Mouse (Mus musculus): ENCODE measurements around the gene Mark2. TPM values are rescaled to one million over a fixed set of nuclear protein-coding genes. Genes with fewer than 3 reads are reported as not detected.

Mark2 gene
- polyA plus RNA-seq, 1 experiment from 2014 or later, result 55.5 TPM

- Histone ChIP-seq H3K9me3 (no peaks in the 10 kb centered on the region), H3K27ac (no peak overlapping the region), H3K9ac (no peak overlapping the region), H3K4me3 (no peak overlapping the region), H3K4me1 (0 out of 2 replicates have a peak, but pooled peaks cover 1% of the 10 kb centered on the region), H3K27me3 (replicated peaks) (no peaks in the 10 kb centered on the region), H3K4me2 (no peak overlapping the region), H3K36me3 (replicated peaks) (peaks cover 49% of the 10 kb centered on the region)
- 93% methylated on average over 12 of the region's 12 CpGs for WGBS
- no peak for ATAC-seq (replicated peaks)
Measured at GRCm38 (mm10) chr19:7286563-7287315, 54.9 kb downstream of the Mark2 start.

- Histone ChIP-seq H3K36me3 (replicated peaks) (peaks cover 43% of the 10 kb centered on the region), H3K27ac (0 out of 2 replicates have a peak overlapping the region, but pooled peaks have one; percentile 4), H3K4me2 (no peak overlapping the region), H3K27me3 (replicated peaks) (no peaks in the 10 kb centered on the region), H3K4me1 (peaks cover 28% of the 10 kb centered on the region), H3K9ac (no peak overlapping the region), H3K4me3 (no peak overlapping the region), H3K9me3 (no peaks in the 10 kb centered on the region)
- ATAC-seq (replicated peaks), result no peak
- 89% methylated on average over 18 of the region's 18 CpGs for WGBS
Measured at GRCm38 (mm10) chr19:7280557-7281330, 60.9 kb downstream of the Mark2 start.

GRCm38 (mm10) chr19:7279114-7279513, 62.5 kb downstream of the Mark2 start:
- ATAC-seq (replicated peaks), result peak; percentile 35; the same call in 1 of the 2 replicates
- Histone ChIP-seq H3K4me3 (no peak overlapping the region), H3K27ac (peak overlapping the region; percentile 75), H3K9ac (no peak overlapping the region), H3K9me3 (no peaks in the 10 kb centered on the region), H3K36me3 (replicated peaks) (peaks cover 33% of the 10 kb centered on the region), H3K4me1 (peaks cover 44% of the 10 kb centered on the region), H3K27me3 (replicated peaks) (no peaks in the 10 kb centered on the region), H3K4me2 (no peak overlapping the region)
- 29% methylated on average over 6 of the region's 6 CpGs for WGBS

- no peak overlapping the region for H3K4me3 ChIP-seq
- H3K4me2 ChIP-seq, result no peak overlapping the region
- ATAC-seq (replicated peaks), result no peak
- WGBS, result 66% methylated on average over 6 of the region's 6 CpGs
- peaks cover 34% of the 10 kb centered on the region for H3K36me3 ChIP-seq (replicated peaks)
- H3K27me3 ChIP-seq (replicated peaks), result no peaks in the 10 kb centered on the region
- H3K9me3 ChIP-seq, result no peaks in the 10 kb centered on the region
- H3K27ac ChIP-seq, result peak overlapping the region; percentile 75
- peaks cover 44% of the 10 kb centered on the region for H3K4me1 ChIP-seq
- no peak overlapping the region for H3K9ac ChIP-seq
Measured at GRCm38 (mm10) chr19:7278200-7278906, 63.3 kb downstream of the Mark2 start.

DNA sequence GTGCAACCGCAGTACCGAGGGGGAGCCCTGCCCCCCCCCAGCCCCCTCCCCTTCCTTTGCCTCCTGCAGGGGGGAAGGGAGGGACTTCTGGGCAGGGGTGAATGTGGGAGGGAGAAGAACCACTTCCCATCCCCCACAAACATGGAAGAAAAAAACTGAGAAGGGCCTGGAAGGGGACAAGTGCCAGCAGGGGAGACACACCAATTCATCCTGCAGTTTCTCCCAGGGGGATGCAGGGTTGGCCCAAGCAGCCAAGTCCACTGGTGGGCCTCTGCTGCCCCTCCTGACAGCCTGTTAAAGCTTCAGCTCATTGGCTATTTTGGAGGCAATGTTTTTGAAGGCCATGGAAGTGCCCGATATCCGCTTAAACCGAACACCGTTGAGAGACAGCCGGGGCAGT, 64.9 kb downstream of the Mark2 start:
- H3K9ac ChIP-seq, result no peak overlapping the region; the same call in 1 of the 2 replicates

DNA sequence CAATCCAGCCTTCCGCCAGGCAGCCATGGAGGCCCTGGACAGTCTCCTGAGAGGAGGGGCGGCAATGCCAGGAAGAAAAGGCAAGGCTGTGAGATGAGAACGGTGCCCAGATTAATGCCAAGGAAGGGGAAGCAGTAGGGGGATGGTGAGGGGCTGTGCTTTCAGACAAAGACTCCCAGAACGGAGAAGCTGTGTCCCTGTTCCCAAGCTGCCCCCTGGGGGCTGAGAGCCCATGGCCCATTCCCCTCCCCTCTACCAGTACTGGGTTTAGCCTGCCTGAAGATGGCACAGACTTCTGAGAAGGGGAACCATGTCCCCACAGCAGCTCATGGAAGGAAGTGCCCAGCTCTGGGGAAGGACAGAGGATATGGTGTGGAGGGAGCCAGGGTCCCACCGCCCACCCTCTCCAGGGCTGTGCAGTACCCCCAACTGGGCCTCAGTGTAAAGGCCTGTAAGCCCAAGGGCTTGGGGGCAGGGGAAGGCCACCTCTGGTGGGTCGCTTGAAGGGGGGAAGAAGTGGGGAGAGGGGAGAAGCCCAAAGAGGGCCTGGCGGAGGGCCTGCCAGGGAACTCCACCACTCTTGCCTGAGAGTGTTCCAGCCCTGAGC, 65.5 kb downstream of the Mark2 start:
- ATAC-seq (replicated peaks), result peak; percentile 16

More for the DNA sequence above, 64.9 kb downstream of the Mark2 start:
- peaks cover 50% of the 10 kb centered on the region for H3K4me1 ChIP-seq
- H3K4me2 ChIP-seq, result no peak overlapping the region
- no peak overlapping the region for H3K4me3 ChIP-seq
- no peaks in the 10 kb centered on the region for H3K27me3 ChIP-seq (replicated peaks)
- ATAC-seq (replicated peaks), result no peak
- peaks cover 35% of the 10 kb centered on the region for H3K36me3 ChIP-seq (replicated peaks)
- peak overlapping the region; percentile 75 for H3K27ac ChIP-seq
- H3K9me3 ChIP-seq, result no peaks in the 10 kb centered on the region
- 58% methylated on average over 7 of the region's 7 CpGs for WGBS

DNA sequence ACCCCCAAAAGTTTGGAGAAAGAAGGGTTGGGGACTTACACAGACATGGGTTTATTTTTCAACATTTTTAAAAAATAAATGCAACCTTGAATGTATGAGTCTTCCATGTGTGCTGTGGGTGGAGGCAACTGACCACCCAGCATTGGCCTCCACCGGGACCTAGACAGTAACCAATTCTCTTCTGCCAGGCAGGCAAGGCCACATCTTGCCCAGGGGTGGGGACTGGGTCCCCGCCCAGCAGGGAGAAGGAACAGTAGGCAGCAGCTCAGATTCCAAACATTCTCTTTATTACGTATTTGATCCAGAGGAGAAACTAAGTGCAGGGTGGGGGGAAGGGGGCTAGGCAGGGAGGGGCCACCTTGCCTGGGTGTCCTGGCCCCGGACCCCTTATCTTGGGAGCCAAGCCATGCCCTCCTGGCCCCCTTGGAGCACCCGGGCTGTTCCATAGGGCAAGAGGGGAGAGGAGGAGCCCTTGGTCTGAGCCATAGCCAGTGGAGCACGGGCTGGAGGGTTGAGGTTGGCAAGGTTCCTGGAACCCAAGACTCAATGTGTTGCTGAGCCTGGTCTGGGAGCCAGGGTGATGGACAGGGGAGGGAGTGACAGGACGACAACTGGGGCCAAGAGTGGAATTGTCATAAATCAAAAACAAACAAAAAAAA, 66.4 kb downstream of the Mark2 start:
- Histone ChIP-seq H3K36me3 (replicated peaks) (peaks cover 26% of the 10 kb centered on the region), H3K4me2 (no peak overlapping the region), H3K4me3 (no peak overlapping the region), H3K27me3 (replicated peaks) (no peaks in the 10 kb centered on the region), H3K4me1 (peaks cover 61% of the 10 kb centered on the region), H3K9ac (no peak overlapping the region), H3K9me3 (no peaks in the 10 kb centered on the region), H3K27ac (peak overlapping the region; percentile 75)
- 53% methylated on average over 7 of the region's 7 CpGs for WGBS
- ATAC-seq (replicated peaks), result 0 out of 2 replicates have a peak, but pooled peaks have one; percentile 7

More for the DNA sequence above, 65.5 kb downstream of the Mark2 start:
- Histone ChIP-seq H3K36me3 (replicated peaks) (peaks cover 32% of the 10 kb centered on the region), H3K9me3 (no peaks in the 10 kb centered on the region), H3K4me2 (no peak overlapping the region), H3K4me1 (peaks cover 52% of the 10 kb centered on the region), H3K27me3 (replicated peaks) (no peaks in the 10 kb centered on the region), H3K9ac (peak overlapping the region; percentile 0), H3K27ac (peak overlapping the region; percentile 75), H3K4me3 (no peak overlapping the region)
- WGBS, result 29% methylated on average over 7 of the region's 7 CpGs

- no peaks in the 10 kb centered on the region for H3K9me3 ChIP-seq
- no peak overlapping the region for H3K9ac ChIP-seq
- peaks cover 65% of the 10 kb centered on the region for H3K4me1 ChIP-seq
- no peak overlapping the region for H3K4me2 ChIP-seq
- 74% methylated on average over 13 of the region's 13 CpGs for WGBS
- peaks cover 26% of the 10 kb centered on the region for H3K36me3 ChIP-seq (replicated peaks)
- H3K27ac ChIP-seq, result peak overlapping the region; percentile 75
- H3K27me3 ChIP-seq (replicated peaks), result no peaks in the 10 kb centered on the region
- H3K4me3 ChIP-seq, result no peak overlapping the region
- ATAC-seq (replicated peaks), result no peak
Measured at GRCm38 (mm10) chr19:7274326-7274990, 67.2 kb downstream of the Mark2 start.

GRCm38 (mm10) chr19:7273486-7273885, 68.2 kb downstream of the Mark2 start:
- peaks cover 26% of the 10 kb centered on the region for H3K36me3 ChIP-seq (replicated peaks)

GRCm38 (mm10) chr19:7269290-7270044, 72.2 kb downstream of the Mark2 start:
- Histone ChIP-seq H3K4me2 (peak overlapping the region; percentile 79), H3K4me3 (peak overlapping the region; percentile 81), H3K4me1 (peaks cover 67% of the 10 kb centered on the region), H3K27ac (peak overlapping the region; percentile 97), H3K9ac (peak overlapping the region; percentile 91), H3K27me3 (replicated peaks) (no peaks in the 10 kb centered on the region), H3K9me3 (no peaks in the 10 kb centered on the region), H3K36me3 (replicated peaks) (peaks cover 24% of the 10 kb centered on the region)
- ATAC-seq (replicated peaks), result peak; percentile 1; the same call in 1 of the 2 replicates
- 13% methylated on average over 11 of the region's 11 CpGs for WGBS

More at GRCm38 (mm10) chr19:7273486-7273885, 68.2 kb downstream of the Mark2 start:
- no peak for ATAC-seq (replicated peaks)
- no peaks in the 10 kb centered on the region for H3K9me3 ChIP-seq
- H3K4me3 ChIP-seq, result no peak overlapping the region
- H3K4me1 ChIP-seq, result peaks cover 60% of the 10 kb centered on the region
- WGBS, result 89% methylated on average over 4 of the region's 4 CpGs
- no peaks in the 10 kb centered on the region for H3K27me3 ChIP-seq (replicated peaks)
- no peak overlapping the region for H3K27ac ChIP-seq
- no peak overlapping the region for H3K9ac ChIP-seq
- no peak overlapping the region for H3K4me2 ChIP-seq
